Mouse (Mus musculus) A20 (cell line): ENCODE measurements around the gene Hba-x.
"Not testable (repeated sequence)": the region's sequence is repeated elsewhere in the genome, so short reads cannot be mapped to it uniquely, and the experiment has no call there.

ENCODE experiments used
- DNase-seq: peaks from one replicate; pipeline ENCODE4 v3.0.0-alpha.2; 2011; ENCODE audit warnings: low read depth, low spot score

The Hba-x gene

DNA sequence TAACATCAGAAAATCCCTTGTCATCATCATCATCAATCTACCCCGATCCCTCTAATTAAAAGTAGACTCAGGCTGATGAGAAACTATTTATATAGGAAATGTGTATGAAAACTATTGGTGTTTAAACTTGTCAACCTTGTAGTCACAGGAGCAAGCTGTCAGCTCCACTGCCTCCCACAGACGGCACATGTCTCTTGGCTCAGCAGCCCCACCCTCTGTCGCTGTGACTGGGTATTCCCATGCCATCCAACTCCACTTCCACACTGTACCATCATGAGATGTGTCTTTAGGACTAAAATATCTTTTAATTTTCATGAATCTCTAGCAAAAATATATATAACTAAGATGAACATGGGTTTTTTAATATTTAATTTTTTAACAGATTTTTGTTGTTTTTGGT, 27.9 kb upstream of the Hba-x start:
- DNase-seq = no peak

DNA sequence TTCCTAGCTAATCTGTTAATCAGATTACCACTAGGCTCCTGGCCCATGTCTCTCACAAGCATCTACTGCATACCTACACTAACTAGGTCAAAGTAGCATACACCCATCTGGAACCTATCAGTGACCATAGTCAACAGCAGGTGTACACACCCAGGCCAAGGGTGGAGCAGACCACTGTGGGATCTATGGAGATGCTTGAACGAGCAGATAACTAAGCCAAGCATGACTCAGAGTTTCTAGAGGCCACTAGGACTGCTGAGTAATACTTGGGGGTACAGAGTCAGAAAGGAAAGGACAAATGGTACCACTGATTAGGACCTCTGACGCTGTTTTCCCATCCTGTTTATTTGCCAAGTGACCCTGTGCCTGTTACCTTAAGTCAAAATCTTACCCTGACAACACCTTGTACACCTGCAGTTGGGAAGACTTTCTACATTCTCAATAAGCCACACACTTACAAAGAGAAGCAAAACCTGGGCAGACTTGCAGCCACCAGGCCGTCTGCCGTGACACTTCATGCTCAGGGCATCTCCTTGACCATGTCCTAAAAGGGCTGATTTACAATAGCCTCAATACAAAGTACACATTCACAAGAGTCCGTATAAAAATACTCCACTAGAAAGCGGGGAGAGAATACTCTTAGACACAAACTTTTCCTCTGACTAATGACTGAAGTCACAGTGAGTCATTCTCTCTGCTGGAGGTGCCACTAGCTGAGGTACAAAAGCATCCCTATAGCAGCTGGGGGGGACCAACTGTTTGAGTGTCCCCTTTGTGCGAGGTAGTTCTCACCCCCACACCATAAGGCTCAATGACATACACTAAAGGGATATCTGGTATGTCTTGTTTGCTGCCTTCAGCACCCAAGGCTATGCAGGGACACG, 25.1 kb upstream of the Hba-x start:
- no peak for DNase-seq

DNA sequence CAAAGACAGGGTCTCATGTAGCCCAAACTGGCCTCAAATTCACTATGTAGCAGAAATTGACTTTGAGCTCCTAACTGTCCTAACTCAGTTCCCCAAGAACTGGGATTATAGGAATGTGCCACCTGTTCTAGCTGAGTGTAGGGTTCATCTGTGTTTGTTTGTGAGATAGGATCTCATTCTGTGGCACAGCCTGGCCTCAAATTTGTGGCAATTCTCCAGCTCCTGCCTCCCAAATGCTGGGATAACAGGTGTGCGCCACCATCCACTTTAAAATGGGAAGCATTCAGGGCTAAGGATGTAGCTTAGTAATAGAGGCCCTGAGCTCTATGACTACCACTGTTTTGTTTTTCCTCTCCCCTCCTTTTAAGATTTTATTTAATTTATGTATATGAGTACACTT, 23.1 kb upstream of the Hba-x start:
- no peak for DNase-seq

DNA sequence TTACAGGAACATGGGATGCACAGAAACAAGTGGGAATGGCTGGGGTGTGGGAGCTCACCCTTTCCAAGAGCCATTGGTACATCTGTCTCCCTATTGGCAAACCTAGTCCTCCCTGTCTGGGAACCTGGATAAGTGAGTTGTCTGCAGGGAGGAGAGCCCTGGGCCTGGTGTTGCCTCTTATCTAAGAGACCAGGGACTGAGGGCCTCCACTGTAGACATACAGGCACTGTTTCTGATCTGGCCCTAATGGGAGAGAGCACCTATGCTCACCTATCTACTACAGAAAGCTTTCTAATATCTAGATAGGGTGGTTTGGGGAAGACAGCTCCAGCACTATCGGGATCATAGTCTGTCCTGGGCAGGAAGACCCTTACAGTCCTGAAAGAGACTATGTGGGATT, 20.1 kb upstream of the Hba-x start:
- DNase-seq = no peak

DNA sequence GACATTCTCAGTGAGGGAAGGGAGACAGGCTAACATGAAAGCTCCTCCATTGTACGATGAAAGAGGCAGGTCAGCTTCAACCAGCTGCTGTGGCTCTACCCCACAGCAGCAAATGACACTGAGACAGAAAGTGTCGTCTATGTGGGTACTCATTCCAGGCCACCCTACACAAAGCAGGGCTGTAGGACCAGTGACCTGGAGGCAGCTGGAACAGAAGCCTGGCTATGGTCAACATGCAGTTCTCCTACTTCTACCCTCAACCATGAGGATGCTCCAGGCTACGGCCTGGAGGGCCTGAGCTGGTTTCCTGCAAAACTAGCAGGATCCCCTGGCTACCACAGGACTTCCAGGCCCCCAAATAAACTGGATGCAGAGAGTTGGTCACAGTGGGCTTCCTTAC, 19.6 kb upstream of the Hba-x start:
- DNase-seq = no peak

DNA sequence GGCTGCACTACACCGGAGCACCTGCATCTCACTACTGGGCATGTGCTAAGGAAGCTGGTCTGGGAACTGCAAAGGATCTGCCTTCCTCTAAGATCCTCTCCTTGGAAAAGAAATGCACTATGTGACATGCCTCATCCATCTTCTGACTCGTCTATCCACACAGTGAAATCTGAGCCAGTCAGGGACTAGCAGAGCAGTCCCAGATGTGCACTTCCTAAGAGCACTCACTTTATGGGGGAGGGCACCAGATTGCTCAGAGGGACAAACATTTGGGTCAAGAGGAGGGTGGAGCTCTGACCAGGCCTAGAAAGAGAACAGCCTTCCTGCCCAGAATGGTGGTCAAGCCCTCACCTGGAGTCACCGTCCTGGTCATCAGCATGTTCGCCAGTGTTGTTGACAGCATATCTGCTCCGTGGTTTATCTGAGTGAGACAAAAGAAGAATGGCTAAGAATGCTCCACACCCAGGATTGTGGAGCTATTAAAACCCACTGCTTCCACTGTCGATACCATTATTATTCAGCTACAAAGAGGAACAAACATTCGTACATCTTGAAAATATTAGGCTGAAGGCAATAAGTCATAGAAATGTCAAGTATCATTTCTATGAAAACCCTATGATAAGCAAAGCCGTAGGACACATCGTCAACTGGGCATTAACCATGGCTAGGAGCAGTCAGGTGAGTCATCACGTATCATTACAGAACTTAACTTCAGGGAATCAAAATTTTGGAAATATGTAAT, 13.4 kb upstream of the Hba-x start:
- DNase-seq = no peak

DNA sequence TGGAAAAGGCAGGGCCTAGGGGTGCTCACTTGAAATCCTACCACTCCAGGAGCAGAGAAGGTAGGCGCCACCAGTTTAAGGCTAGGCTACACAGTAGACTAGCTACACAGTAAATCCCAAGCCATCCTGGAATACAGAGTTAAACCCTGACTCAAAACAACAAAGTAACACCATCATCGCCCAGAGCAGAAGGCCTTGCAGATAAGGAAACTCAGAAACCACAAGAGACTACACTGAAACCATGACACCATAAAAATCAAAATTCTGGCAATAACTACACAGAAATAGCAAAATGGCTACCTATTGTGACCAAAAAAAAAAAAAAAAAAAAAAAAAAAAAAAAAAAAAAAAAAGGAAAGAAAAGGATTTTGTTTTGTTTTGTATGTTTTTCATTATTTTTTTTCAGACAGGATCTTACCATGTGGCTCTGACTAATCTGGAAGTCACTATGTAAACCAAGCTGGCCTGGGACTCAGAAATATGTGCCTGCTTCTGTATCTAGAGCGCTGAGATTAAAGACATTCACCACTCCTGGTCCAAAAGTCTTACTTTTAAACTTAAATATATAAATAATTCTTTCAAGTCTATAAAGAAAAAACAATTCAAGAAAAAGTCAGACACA, 11.0 kb upstream of the Hba-x start:
- DNase-seq = no peak

DNA sequence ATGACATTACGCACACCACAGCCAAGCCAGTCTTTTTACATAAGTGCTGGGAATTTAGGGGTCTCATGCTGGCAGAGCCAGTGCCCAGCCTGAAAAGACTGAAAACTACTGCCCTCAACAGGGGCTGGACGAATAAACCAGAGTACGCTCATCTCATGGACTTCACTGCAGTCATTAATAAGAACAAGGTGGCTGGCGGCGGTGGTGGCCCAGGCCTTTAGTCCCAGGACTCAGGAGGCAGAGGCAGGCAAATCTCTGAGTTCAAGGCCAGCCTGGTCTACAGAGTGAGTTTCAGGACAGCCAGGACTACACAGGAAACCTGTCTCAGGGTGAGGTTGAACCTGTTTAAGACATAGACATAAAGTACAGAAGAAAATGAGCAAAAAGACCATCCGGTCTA, 10.0 kb upstream of the Hba-x start:
- DNase-seq = no peak

DNA sequence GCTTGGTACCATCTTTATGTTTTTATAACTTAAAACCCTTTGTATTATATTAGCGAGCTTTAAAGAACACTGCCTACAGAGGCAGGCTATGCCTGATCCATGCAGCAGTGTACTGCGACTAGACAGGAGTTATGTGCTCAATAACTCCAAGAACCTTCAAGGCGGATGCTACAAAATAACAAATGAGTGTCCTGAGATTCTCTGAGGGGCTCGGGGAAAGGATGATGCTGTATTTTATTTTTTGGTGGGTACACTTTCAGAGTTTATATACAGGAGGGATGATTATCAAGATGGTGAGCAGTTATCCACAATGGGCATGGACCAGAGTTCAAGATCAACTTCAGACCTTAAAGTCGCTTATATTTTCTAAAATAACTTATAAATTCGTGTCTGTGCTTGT, 9.4 kb upstream of the Hba-x start:
- peak; percentile 51 for DNase-seq

DNA sequence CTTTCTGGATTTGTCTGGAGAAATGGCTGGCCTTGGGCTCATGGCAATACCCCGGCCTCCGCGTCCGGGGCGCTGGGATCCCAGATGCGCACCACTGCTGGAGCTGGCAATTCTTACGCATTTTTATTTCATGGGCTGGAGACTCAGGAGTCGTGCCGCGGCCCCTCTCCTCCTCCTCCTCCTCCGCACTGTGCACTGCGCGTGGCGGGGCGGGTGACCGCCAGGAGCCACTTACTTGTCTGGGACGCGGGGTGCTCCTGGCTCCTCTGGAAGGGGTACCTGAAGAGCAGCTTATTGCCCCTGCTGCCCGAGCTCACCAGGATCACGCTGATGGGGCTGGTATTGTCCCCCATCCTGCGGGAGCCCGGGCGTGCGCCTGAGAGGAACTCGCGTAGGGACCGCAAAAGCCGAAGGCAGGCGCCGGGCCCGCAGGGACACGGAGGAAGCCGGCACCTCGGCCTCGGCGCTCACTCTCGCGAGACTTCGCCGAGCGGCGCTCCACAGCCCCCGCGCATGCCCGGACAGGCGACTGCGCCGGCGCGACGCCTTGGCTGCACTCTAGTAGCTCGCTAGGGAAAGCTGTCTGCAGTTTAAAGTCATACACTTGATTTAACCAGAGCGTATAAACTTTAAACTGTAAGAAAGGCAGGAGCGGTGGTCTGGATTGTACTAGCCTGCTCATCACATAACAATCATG, 8.9 kb upstream of the Hba-x start, which contains the start of gene Nprl3:
TSS of gene Nprl3 (minus strand) at position 520 of the 697 bp plus-strand sequence.
- peak; percentile 96 for DNase-seq

DNA sequence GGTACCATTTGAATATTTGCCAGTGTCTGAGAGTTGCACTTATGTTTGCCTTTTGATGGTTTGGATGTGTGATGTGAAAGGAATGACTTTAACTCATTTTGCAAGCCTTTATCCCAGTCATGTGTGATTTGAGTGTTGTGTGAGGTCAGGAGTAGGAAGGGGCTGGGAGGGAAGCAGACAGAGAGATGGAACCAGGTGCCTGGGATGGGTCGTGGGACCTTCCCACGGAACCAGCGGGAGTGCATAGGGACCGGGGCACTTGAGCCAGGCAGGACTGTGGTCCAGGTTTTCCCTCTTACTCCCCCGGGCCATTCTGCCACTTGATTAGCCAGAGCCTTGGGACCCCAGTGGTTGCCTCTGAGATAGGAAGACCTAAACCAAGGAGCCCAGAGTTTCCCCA, 8.2 kb upstream of the Hba-x start:
- no peak for DNase-seq

DNA sequence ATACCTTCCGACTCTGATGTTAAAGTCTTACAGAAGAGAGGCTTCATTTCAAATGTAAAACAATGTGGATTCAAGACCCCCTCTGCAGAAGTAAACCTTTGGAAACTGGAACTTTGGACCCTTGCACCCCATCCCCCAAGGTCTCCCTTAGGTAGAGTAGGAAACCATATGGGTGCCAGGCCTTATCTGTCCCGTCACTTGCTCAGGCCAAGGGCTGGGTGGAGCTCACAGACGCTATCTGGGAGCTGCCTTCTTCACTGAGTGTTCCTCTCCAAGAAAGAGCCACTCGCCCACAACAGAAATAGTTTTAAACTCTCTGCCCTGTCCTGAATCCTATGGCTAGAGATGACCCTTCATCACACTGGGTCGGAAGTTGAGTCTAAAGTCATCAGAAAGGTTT, 7.2 kb upstream of the Hba-x start:
- no peak for DNase-seq

DNA sequence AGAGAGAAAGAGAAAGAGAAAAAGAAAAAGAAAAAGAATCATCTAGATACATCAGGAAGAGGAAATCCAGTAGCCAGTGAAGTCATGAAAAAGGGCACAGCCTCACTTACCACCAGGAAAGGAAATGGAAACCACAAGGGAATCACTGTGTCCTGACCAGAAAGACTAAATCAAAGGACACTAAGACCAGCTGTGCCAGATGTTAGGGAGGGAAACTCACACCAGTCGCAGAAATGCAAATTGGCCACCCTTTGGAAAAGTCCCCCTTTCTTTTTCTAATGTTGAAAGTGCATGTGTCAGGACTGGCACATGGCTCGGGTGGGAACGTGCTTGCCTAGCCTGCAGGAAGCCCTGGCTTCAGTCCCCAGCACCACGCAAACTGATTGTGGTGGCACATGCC, 5.0 kb upstream of the Hba-x start:
- peak; percentile 40 for DNase-seq

DNA sequence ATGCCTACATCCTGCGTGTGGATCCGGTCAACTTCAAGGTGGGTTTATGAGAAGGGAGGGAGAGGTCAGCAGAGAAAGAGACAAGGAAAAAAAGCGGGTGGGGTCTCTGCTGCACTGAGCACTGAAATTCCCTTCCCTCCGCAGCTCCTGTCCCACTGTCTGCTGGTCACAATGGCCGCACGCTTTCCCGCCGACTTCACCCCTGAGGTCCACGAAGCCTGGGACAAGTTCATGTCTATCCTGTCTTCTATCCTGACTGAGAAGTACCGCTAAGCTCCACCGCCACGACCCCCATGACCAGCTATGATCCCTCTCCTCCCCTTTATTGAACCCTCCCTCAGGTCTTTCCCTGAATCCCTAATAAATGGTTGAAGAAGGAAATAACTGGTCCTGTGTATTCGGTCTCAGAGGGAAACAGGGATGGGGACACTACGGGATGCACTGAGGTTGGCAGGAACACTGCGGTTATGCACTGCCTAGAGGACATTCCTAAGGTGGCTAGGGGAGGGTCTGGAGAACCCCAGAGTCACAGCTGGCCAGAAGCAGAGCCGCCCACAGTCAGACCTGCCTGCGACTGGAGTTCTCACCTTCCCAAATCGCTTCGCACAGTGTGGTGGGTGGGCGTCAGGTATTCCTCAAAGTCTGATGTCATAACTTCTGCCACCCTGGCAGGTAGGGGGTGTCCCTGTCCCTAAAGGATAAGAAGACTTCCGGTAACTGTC, 1.7 kb downstream of the Hba-x start:
- no peak for DNase-seq

DNA sequence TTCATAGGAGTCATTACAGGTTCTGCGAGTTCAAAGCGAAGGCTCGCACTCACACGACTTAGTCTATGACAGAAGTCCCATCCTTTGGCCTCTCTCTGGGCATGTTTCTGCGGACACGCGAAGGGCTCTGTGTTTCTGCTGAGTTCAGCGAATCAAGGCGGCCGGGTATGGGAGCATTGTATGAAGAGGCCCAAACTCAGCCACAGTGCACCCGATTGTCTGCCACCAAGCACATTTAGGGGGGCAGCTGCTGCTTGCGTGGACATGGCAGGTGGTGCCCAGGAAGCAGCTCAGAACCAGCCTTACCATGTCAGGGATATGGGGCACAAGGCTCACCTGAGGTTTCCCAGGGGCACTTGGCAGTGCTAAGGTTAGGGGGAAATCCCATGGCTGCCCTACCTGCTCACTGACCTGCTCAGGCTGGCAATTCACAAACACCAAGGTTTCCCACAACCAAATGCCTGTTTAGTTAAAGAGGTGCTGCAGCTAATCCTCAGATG, 2.3 kb downstream of the Hba-x start:
- DNase-seq = no peak

DNA sequence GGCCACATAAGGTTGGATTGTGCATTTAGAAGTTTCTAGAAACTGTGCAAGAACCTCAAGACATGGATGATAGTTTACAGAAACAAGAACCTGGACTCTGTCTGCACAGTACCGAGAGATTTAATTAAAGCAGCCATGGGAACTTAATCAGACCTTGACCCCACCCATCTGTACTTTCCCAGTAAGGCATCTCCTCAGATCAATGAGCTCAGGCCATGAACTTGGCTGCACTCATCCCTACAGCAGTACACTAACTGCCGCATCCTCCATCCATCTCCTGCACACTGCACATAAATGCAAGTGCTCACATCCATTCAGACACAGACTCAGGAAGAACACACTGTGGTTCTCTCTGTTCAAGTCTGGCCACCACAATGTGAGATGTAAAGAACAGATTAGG, 4.4 kb downstream of the Hba-x start:
- no peak for DNase-seq

DNA sequence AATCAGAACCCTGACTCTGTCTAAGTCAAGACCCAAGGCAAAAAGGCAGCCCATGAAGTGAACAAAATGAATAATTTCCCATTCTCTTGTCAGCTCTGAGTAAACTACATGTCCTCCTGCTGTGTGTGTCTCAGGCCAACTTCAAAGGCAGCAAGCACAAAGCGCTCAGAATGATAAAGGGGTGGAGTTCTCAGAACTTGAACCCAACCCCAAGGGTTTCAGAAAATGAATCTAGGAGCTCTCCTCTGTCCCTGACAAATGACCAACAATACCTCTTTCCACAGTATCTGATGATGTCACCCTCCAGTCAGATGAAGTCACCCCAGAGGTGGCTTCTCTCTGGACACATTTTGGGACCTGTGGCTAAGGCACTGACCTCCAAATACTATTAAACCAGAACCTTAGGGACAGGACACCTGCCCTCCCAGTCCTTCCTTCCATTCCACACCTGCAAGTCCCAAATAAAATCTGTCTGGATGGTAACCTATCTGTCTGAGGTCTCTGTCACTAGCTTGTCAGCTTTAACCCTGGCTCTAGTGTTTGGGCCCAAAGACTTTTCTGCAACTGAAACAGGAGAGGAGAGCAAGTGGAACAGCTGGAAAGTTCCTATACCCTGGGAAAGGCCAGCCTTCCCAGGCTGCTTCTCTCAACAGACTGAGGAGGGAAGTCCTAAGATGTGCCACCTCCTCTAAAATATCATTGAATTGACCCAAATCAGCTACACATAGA, 5.4 kb downstream of the Hba-x start:
- no peak for DNase-seq

DNA sequence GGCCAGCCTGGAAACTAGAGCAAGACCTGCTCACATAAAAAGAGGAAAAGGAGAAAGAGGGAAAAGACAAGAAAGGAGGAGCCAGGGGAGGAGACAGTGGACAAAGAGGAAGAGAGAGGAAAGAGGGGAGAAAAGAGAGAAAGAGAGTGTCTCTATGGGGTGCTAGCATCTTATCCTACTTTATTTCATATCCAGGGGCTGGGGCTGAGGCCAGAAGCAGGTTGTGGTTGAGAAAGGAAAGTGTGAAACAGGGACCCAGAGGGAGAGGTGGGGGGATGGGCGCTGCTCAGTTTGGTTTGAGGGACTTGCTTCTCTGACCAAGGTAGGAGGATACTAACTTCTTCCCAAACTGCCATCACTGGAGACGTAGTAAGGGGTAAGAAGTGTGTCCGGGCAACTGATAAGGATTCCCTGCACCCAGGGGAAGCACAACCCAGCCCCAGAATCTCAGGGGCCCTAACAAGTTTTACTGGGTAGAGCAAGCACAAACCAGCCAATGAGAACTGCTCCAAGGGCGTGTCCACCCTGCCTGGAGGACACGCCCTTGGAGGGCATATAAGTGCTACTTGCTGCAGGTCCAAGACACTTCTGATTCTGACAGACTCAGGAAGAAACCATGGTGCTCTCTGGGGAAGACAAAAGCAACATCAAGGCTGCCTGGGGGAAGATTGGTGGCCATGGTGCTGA, 7.0 kb downstream of the Hba-x start, which contains the start of gene Hba-a1:
TSS of gene Hba-a1 (plus strand) at position 421 of the 687 bp plus-strand sequence.
- not testable (repeated sequence) for DNase-seq

DNA sequence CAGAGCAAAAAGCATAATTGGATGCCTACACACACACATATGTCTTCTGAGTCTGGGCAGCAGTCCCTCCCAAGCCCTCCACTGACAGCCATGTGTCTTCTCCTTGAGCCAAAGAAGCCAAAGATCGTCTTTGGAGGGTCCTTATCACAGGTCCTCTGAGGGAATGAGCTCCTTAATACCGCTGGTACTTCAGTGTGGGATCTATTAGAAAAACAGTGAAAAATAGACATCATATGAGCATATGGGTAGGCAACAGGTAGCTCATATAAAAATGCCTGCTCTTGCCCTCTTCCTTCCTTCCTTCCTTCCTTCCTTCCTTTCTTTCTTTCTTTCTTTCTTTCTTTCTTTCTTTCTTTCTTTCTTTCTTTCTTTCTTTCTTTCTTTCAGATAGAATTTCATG, 8.4 kb downstream of the Hba-x start:
- DNase-seq = not testable (repeated sequence)
